Mouse (Mus musculus): Measurements from ENCODE around the gene Ccdc38. TPM values are rescaled to one million over a fixed set of nuclear protein-coding genes. Genes with fewer than 3 reads are reported as not detected.
"Not testable (repeated sequence)": the region's sequence is repeated elsewhere in the genome, so short reads cannot be mapped to it uniquely, and the experiment has no call there.

The Ccdc38 gene
- total RNA-seq, 2 experiments from 2014 or later, result not detected

DNA sequence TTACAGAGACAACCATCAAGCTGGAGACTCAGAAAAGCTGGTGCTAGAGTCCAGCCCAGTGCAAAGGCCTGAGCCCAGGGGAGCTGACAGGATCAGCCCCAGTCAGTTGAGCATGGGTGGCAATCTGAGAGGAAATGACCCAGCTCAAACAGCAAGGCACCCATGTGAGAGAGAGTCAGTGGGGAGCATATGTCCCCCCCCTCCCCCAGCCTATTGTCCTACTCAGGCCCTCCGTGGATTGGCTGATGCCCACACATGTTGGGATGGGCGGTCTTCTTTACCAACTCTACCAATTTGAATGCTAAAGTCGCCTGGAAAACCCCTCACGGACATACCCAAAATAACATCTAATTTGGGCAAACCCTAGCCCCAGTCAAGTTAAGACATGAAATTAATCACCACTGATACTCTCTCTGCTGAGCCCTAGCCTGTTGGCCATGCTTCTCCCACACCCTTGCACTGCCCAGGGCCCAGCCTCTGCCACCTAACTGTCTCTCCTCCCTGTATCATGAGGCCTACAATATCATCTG is 7.4 kb downstream of the Ccdc38 start:
- intact Hi-C loops (cut with DNase I), result no loop called here
- DNase-seq, result no peak

- DNase-seq, result peak; percentile 82
- intact Hi-C loops (cut with DNase I), result no loop called here
Observed at GRCm38 (mm10) chr10:93548991-93549390, 8.6 kb downstream of the Ccdc38 start.

DNA sequence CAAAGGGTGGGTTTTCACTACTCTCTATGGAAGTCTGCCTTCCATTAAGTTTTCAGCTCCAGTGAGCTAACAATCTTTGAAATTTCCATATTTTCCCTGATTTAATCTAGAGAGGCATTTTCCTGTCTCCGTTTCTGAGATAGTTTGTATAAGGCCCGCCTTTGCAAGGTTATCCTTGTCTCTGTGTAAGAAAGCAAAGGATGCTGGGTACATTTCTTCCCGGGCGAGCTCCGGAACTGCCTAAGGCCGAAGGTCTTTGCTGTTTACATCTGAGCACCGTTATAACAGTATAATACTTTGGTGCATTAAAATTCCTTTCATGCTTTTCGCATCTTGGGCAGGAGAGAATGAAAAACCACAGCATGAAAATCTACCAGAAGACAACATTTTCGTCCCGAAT is 9.4 kb downstream of the Ccdc38 start:
- intact Hi-C loops (cut with DNase I), result no loop called here
- no peak for DNase-seq

GRCm38 (mm10) chr10:93552596-93552995 is 12.2 kb downstream of the Ccdc38 start:
- intact Hi-C loops (cut with DNase I), result no loop called here
- no peak for DNase-seq

- intact Hi-C loops (cut with DNase I); DNase-seq: not testable (repeated sequence)
Observed at GRCm38 (mm10) chr10:93557971-93558370, 17.5 kb downstream of the Ccdc38 start.

DNA sequence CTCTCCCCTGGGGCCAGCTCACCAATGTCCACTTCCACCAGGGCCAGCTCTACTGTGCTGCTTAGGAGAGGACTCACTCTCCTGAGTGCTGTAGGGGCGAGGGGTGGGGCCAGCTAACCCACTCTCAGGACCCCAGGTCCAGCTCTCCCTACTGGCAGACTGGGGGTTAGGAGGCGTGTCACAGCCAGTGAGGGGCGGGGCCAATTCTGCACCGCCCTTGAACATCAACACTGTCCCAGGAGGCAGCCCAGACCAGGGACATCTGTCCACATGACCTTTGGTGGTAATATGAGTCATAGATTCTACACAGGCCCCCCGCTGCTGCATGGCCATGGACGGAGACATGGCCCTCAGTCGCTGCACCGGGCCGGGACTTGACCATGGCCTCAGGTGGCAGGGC is 19.4 kb downstream of the Ccdc38 start:
- DNase-seq, result no peak
- intact Hi-C loops (cut with DNase I), result no loop called here

- DNase-seq, result no peak
- intact Hi-C loops (cut with DNase I), result no loop called here
Observed at GRCm38 (mm10) chr10:93564518-93565090, 24.2 kb downstream of the Ccdc38 start.

DNA sequence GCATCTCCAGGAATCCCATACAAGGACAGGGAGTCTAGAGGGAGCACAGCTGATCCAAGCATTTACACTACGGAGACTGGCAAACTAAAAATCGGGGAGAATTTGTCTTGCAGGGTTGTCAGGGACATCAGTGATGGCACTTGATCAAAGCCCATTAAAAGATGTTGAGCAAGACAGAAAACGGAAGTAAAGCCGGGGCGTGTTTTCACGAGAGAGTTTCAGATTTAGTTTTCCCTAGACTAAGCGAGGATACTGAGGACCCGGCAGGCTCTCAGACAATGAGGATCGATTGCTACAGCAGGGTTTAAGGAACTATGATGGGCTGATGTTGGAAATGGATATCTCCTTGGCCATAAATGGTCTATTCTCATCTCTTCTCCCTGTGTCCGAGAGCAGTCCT is 26.6 kb downstream of the Ccdc38 start:
- DNase-seq, result no peak
- intact Hi-C loops (cut with DNase I), result no loop called here

DNA sequence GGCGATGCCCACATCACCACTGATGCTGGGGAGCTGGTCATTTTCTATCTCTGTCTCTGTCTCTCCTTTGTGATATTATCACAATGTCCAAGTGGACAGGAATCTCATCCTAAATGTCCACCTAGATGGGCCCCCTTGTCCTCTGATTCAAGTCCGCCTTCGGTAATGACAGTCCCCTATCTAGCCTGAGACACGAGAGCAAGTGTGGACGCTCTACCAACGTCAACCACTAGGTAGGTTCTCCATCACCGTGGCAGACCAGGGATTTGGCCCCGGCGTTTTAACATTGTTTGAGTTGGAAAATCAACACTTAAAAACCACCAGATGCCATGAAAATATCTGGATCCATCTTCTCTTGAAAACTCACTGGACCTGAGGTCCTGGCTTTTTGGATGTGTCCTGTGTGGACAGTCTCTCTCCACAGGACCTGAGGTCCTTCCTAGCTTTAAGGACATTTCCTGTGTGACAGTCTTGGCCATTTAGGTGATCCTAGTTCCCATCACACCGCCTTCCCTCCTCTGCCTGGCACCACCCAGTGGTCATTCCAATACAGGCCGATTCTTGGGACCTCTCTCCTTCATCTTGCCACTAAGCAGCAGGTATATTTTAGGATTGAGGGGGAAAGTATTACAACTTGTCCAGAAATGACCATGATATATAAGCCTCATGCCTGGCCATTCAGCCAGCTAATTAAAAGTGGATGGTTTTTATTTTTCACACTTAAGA is 27.6 kb downstream of the Ccdc38 start:
- DNase-seq, result no peak
- intact Hi-C loops (cut with DNase I), result no loop called here

DNA sequence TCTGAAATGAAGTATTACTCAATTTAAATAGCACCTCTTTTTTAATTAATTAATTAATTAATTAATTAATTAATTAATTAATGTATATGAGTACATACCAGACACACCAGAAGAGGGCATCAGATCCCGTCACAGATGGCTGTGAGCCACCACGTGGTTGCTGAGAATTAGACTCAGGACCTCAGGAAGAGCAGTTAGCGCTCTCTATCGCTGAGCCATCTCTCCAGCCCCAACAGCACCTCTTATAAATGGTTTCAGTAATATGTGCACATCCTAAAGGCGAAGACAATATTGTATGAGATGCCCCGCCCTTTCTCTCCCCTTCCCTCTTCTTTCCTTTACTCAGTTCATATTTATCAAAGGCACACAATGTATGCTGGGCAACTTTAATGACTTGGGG is 28.2 kb downstream of the Ccdc38 start:
- intact Hi-C loops (cut with DNase I), result no loop called here
- no peak for DNase-seq

DNA sequence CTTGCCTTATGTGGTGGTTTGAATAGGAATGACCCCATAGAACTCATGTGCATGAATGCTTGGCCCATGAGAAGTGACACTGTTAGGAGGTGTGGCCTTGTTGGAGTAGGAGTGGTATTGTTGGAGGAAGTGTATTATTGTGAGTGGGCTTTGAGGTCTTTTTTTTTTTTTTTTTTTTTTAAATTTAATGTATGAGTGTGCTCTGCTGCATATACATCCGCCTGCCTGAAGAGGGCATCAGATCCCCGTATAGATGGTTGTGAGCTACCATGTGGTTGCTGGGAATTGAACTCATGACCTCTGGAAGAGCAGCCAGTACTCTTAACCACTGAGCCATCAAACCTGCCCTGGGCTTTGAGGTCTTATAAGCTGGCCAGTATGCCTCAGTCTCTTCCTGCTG is 31.8 kb downstream of the Ccdc38 start:
- intact Hi-C loops (cut with DNase I), result no loop called here

GRCm38 (mm10) chr10:93574966-93575365 is 34.5 kb downstream of the Ccdc38 start:
- intact Hi-C loops (cut with DNase I), result no loop called here
- no peak for DNase-seq

More for the DNA sequence above, 31.8 kb downstream of the Ccdc38 start:
- no peak for DNase-seq

- DNase-seq, result no peak
Observed at GRCm38 (mm10) chr10:93575960-93576359, 35.5 kb downstream of the Ccdc38 start.

GRCm38 (mm10) chr10:93577271-93577886 is 36.9 kb downstream of the Ccdc38 start:
- DNase-seq, result peak; percentile 80
- intact Hi-C loops (cut with DNase I), result no loop called here

More at GRCm38 (mm10) chr10:93575960-93576359, 35.5 kb downstream of the Ccdc38 start:
- intact Hi-C loops (cut with DNase I), result no loop called here

DNA sequence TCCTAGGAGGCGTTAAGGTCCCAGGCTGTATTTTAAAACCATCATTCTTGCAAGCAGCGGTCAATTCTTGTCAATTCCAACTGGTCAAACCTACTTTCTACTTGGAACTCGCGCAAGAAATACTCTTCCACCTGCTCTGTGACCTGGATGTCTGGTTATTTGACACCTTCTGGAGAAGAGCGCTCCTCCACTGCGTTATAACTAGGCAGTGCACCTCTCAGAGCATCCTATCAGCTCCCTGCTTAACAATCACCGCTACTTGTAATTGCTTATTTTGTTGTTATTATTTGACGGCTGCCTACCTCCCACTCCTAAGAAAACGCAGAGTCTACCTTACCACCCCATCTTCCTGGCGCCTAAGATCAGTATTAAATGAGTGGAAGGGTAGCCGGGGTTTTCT is 48.4 kb downstream of the Ccdc38 start:
- intact Hi-C loops (cut with DNase I), result loop anchor here (10.0 kb wide), 1 partner anchor 104 kb away; the partner anchor contains the start of gene Hal
- no peak for DNase-seq

DNA sequence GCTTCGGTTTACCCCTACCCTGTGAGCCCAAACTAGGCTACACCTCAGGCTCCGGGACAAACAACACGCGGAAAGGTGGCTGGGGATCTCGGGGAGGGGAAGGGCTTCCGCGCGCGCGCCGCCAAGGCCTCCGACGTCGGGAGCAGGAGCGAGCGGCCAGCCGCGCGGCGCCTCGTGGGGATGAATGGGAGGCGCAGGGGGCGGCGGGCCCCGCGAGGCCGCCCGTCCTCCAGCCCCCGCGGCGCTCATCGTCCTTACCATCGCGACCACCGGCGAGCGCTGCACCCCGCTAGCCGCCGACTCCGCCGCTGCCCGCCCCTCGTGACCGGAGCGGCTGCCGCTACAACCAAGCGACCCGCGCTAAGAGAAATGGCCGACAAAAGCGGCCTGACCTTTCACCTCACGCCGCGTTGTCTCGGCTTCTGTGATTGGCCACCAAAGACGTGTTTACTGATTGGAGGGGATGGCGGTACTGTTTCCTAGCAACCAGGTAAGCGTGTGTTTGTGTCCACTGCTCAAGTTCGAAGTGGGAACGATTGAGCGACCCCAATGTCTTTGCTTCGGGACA is 48.9 kb downstream of the Ccdc38 start, which contains the start of gene Snrpf:
Gene Snrpf (minus strand): TSS at position 426 of the 568 bp plus-strand sequence.
- intact Hi-C loops (cut with DNase I), result loop anchor here (10.0 kb wide), 1 partner anchor 105 kb away; the partner anchor contains the start of gene Hal
- peak; percentile 89 for DNase-seq

DNA sequence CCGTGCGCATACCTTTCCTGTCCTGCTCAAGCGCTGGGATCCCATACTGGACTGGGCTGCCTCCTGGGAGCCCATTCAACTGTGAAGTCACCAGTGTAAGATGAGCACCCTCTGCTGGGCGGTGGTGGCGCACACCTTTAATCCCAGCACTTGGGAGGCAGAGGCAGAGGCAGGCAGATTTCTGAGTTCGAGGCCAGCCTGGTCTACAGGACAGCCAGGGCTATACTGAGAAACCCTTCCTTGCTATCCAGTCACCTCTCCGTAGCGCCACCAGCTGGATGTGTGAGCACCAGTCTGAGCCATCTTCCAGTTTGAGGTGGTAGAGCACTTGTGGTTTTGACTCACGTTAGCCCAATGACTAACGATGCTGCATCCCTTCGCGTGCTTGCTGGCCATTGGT is 52.0 kb downstream of the Ccdc38 start:
- peak; percentile 15 for DNase-seq
- intact Hi-C loops (cut with DNase I), result loop anchor here (5.0 kb wide), 1 partner anchor 220 kb away; no protein-coding TSS in a partner anchor

DNA sequence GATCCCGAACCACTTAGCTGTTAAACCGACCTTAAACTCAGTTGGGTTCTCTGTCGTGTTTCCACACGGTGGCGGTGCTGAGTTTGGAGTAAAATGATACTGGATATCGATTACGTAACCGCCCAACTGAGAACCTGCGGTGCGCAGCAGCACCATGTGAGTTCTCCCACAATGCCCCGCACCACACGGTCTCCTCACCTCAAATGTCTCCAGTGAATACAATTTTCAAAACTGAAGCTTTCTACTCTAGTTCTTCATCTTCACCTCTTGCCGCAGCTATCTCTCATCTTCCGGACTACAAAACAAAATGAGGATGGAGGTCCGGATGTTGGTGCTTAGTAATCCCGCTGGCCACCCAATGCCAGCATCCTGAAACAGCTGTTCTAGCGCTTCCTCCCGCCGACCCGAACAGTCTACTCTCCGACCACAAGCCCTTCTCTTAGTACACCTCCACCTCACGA is 53.6 kb downstream of the Ccdc38 start:
- peak; percentile 87 for DNase-seq
- intact Hi-C loops (cut with DNase I), result loop anchor here (5.0 kb wide), 1 partner anchor 218 kb away; no protein-coding TSS in a partner anchor

DNA sequence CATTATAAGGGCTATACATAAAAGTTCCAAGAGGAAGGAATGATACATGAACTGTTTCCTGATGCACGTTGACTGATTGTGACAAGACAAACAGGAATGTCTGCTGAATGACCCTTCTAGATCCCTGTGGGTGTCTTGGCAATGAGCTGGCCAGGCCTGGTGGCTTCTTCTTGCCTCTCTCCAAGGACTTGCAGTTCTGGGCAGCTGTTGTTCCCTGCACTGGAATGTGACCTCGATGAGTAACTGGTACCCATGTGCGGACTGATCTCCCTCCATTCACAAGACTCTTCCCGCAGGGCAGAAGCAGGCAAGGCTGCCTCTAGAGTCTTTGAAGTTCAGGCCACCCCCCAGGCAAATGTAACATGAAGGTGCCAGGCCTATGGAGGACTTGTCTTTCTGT is 55.4 kb downstream of the Ccdc38 start:
- DNase-seq, result no peak
- intact Hi-C loops (cut with DNase I), result no loop called here

GRCm38 (mm10) chr10:93596641-93597040 is 56.2 kb downstream of the Ccdc38 start:
- intact Hi-C loops (cut with DNase I), result no loop called here
- no peak for DNase-seq

- no peak for DNase-seq
- intact Hi-C loops (cut with DNase I), result no loop called here
Observed at GRCm38 (mm10) chr10:93602309-93602708, 61.9 kb downstream of the Ccdc38 start.

Measured in left cerebral cortex, postnatal 4 days (tissue).